Comparison of ENCODE assay signal across 24 mouse cellular contexts in genomic region chr10:61236683-61237390, GRCm38 (mm10). TPM values are rescaled to one million over a fixed set of nuclear protein-coding genes. Genes with fewer than 3 reads are reported as not detected.
DNase-seq lines count a peak whose midpoint lies in the region; ATAC-seq and TF ChIP-seq lines count a peak whose summit lies in the region.
"Had no signal": no experiment of that assay in that cellular context is flagged by ENCODE, and none has a peak within 500 bp of the region (broad histone marks: within the 10 kb centered on the region; RNA-seq: fewer than 3 reads in every experiment).

No protein-coding gene starts in this region.

- H3K4me2 ChIP-seq in forebrain, embryonic 11.5 days (ENCODE audit: low read depth, low read length, severe bottlenecking) = no peak overlapping the region
- no peak overlapping the region for H3K4me2 ChIP-seq in stomach, embryonic 15.5 days
- no peak overlapping the region for H3K4me2 ChIP-seq in stomach, postnatal 0 days (replicated peaks; ENCODE audit: low read depth)
- H3K4me2 ChIP-seq: embryonic facial prominence, embryonic 12.5 days; forebrain, embryonic 13.5 days; heart, embryonic 11.5 days; hindbrain, embryonic 15.5 days had no signal

- TF ChIP-seq EP300 in stomach, postnatal 0 days (optimal IDR thresholded peaks at IDR 0.05) = no peak

- H3K27ac ChIP-seq in forebrain, embryonic 10.5 days = peak overlapping the region; percentile 25; the same call in 1 of the 2 replicates
- no peak overlapping the region for H3K27ac ChIP-seq in forebrain, embryonic 11.5 days (ENCODE audit: low read depth, low read length)
- H3K27ac ChIP-seq in stomach, embryonic 15.5 days = no peak overlapping the region
- no peak overlapping the region for H3K27ac ChIP-seq in stomach, postnatal 0 days (replicated peaks)
- H3K27ac ChIP-seq: embryonic facial prominence, embryonic 12.5 days; forebrain, embryonic 13.5 days; heart, adult 2 months; hindbrain, embryonic 15.5 days had no signal

- no peak for TF ChIP-seq CTCF in stomach, postnatal 0 days (IDR thresholded peaks at IDR 0.05; ENCODE audit: low read depth)

- ATAC-seq in forebrain, embryonic 11.5 days (replicated peaks; ENCODE audit: low FRiP score) = no peak
- 0 out of 2 replicates have a peak, but pooled peaks have one; percentile 37 for ATAC-seq in stomach, embryonic 15.5 days (ENCODE audit: insufficient read depth, low FRiP score, low read depth)
- ATAC-seq in stomach, postnatal 0 days (ENCODE audit: low FRiP score, low TSS enrichment) = no peak
- ATAC-seq: CD4-positive, CD25-positive, alpha-beta regulatory T cell, adult 4 months; forebrain, embryonic 13.5 days; forebrain, postnatal 0 days; intestine, postnatal 0 days had no signal

- H3K4me3 ChIP-seq in forebrain, embryonic 10.5 days = no peak overlapping the region
- no peak overlapping the region for H3K4me3 ChIP-seq in forebrain, embryonic 11.5 days (ENCODE audit: low read depth, low read length)
- H3K4me3 ChIP-seq in stomach, embryonic 15.5 days (replicated peaks) = no peak overlapping the region
- H3K4me3 ChIP-seq in stomach, postnatal 0 days (ENCODE audit: low read depth, low read length) = no peak overlapping the region
- H3K4me3 ChIP-seq: embryonic facial prominence, embryonic 12.5 days; forebrain, embryonic 13.5 days; heart, adult 2 months; hindbrain, embryonic 15.5 days had no signal

- DNase-seq in forebrain, embryonic 10.5 days (ENCODE audit: extremely low spot score, low spot score) = no peak
- DNase-seq in forebrain, embryonic 11.5 days (ENCODE audit: low spot score) = no peak
- DNase-seq in stomach, postnatal 0 days (ENCODE audit: low spot score) = no peak
- peak; percentile 94 for DNase-seq in R1 (ENCODE audit: low read depth, low spot score)
- DNase-seq in frontal cortex, adult 2 months (ENCODE audit: extremely low spot score in 1 of 2, low spot score in 1 of 2) = no peak
- DNase-seq in gastrocnemius, postnatal 36 days = no peak
- DNase-seq: adrenal gland, postnatal 10 days; B cell, adult 2 months; cerebellum, adult 11 months; cerebellum, adult 8-10 months; cerebellum, postnatal 14 days; embryo, embryonic 11 days; forebrain, postnatal 0 days; gastrocnemius, postnatal 10 days; heart, adult 2 months; heart, postnatal 36 days had no signal

- peaks cover 5% of the 10 kb centered on the region for H3K9me3 ChIP-seq in forebrain, embryonic 10.5 days
- H3K9me3 ChIP-seq in forebrain, embryonic 11.5 days (ENCODE audit: control insufficient read depth, low read length) = no peaks in the 10 kb centered on the region
- no peaks in the 10 kb centered on the region for H3K9me3 ChIP-seq in stomach, embryonic 15.5 days
- H3K9me3 ChIP-seq in stomach, postnatal 0 days (ENCODE audit: control insufficient read depth, low read length) = no peaks in the 10 kb centered on the region
- H3K9me3 ChIP-seq: hindbrain, embryonic 15.5 days had no signal

- intact Hi-C loops in gastrocnemius, postnatal 36 days (cut with DNase I) = no loop called here

- peaks cover 33% of the 10 kb centered on the region for H3K4me1 ChIP-seq in forebrain, embryonic 10.5 days
- no peaks in the 10 kb centered on the region for H3K4me1 ChIP-seq in forebrain, embryonic 11.5 days (replicated peaks; ENCODE audit: control insufficient read depth, insufficient read depth, low read length)
- 0 out of 2 replicates have a peak, but pooled peaks cover 8% of the 10 kb centered on the region for H3K4me1 ChIP-seq in stomach, embryonic 15.5 days
- 0 out of 2 replicates have a peak, but pooled peaks cover 3% of the 10 kb centered on the region for H3K4me1 ChIP-seq in stomach, postnatal 0 days (replicated peaks; ENCODE audit: control insufficient read depth, insufficient read depth)
- H3K4me1 ChIP-seq: forebrain, embryonic 13.5 days; hindbrain, embryonic 15.5 days had no signal

- no peak overlapping the region for H3K9ac ChIP-seq in forebrain, embryonic 11.5 days (ENCODE audit: low read length)
- no peak overlapping the region for H3K9ac ChIP-seq in stomach, embryonic 15.5 days
- no peak overlapping the region for H3K9ac ChIP-seq in stomach, postnatal 0 days (ENCODE audit: low read length)
- H3K9ac ChIP-seq: embryonic facial prominence, embryonic 12.5 days; forebrain, embryonic 13.5 days; forebrain, postnatal 0 days; hindbrain, embryonic 15.5 days had no signal

- no peaks in the 10 kb centered on the region for H3K27me3 ChIP-seq in forebrain, embryonic 10.5 days (ENCODE audit: poor library complexity, severe bottlenecking)
- H3K27me3 ChIP-seq in forebrain, embryonic 11.5 days (ENCODE audit: control insufficient read depth, insufficient read depth, low read length) = no peaks in the 10 kb centered on the region
- H3K27me3 ChIP-seq in stomach, embryonic 15.5 days (replicated peaks) = no peaks in the 10 kb centered on the region
- H3K27me3 ChIP-seq in stomach, postnatal 0 days (ENCODE audit: control insufficient read depth, insufficient read depth, low read length) = no peaks in the 10 kb centered on the region
- H3K27me3 ChIP-seq: embryonic facial prominence, embryonic 12.5 days; forebrain, embryonic 13.5 days; hindbrain, embryonic 15.5 days had no signal

- no peaks in the 10 kb centered on the region for H3K36me3 ChIP-seq in forebrain, embryonic 10.5 days (replicated peaks)
- H3K36me3 ChIP-seq in forebrain, embryonic 11.5 days (ENCODE audit: control insufficient read depth, insufficient read depth, low read length) = no peaks in the 10 kb centered on the region
- no peaks in the 10 kb centered on the region for H3K36me3 ChIP-seq in stomach, embryonic 15.5 days
- H3K36me3 ChIP-seq in stomach, postnatal 0 days (ENCODE audit: control insufficient read depth, insufficient read depth, low read length) = no peaks in the 10 kb centered on the region
- H3K36me3 ChIP-seq: embryonic facial prominence, embryonic 12.5 days; G1E; hindbrain, embryonic 15.5 days had no signal

- WGBS in forebrain, embryonic 10.5 days = 64% methylated on average over 4 of the region's 4 CpGs
- 64% methylated on average over 4 of the region's 4 CpGs for WGBS in forebrain, embryonic 11.5 days
- WGBS in stomach, embryonic 15.5 days = 44% methylated on average over 4 of the region's 4 CpGs
- WGBS in stomach, postnatal 0 days = 50% methylated on average over 4 of the region's 4 CpGs

RNA-seq across cellular contexts. Expression of gene Adamts14, which starts 36.4 kb away (rescaled TPM):
- polyA plus RNA-seq in forebrain, embryonic 10.5 days (2016; fragmentation: Nextera tagmentation; extraction: Ambion mirVana) = 0.27 and 0.30 TPM in 2 replicates
- 0.56 and 0.60 TPM in 2 replicates for polyA plus RNA-seq in forebrain, embryonic 11.5 days (2014; fragmentation: Nextera tagmentation; extraction: Ambion mirVana)
- polyA plus RNA-seq in stomach, embryonic 15.5 days (2015; fragmentation: Nextera tagmentation; extraction: Ambion mirVana) = 1.0 and 1.2 TPM in 2 replicates
- 1.1 TPM in 2 replicates for polyA plus RNA-seq in stomach, postnatal 0 days (2015; fragmentation: Nextera tagmentation; extraction: Ambion mirVana)
- 0.38 and 0.50 TPM in 2 replicates for polyA plus RNA-seq in frontal cortex, adult 2 months (2012; rRNA removed)
- 1 to 10 TPM; 1.1 TPM for total RNA-seq in gastrocnemius, postnatal 36 days (2021)
- total RNA-seq: G1E had no signal
- polyA plus RNA-seq: G1E had no signal
